Mouse (Mus musculus) G1E (cell line): ENCODE data around the gene Elovl6.

ENCODE experiments used
- CTCF ChIP-seq: IDR thresholded peaks from 2 replicates; pipeline ENCODE4 v1.5.1; 2012; ENCODE audit warnings: low read depth, low read length, inconsistent platforms, mixed read lengths
- TAL1 ChIP-seq: conservative IDR thresholded peaks from 2 replicates; pipeline ENCODE4 v1.6.1; 2012; ENCODE audit warnings: low read depth, low read length, inconsistent platforms, mixed read lengths

DNA sequence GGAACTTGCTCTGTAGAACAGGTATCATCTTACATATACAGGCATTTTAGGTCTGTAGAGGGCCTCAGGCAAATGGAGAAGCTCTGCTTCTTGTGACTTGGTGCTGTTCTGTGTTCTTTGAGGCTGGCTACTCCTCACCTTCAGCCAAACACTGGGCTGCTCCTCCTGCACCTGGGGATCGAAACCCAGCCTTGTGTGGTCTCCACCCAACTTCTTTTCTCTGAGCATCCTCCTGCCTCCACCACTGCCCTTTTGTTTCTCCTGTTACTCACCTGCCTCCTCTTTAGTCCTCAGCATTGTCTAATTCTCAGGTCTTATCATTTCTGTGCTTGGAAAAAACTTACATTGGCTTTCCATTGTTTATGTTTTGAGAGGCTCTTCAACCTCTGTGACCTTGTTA lies 12.1 kb downstream of the Elovl6 start:
- TF ChIP-seq CTCF (no peak), TAL1 (no peak)
